Mouse (Mus musculus) heart, adult 2 months (tissue): ENCODE data around the gene Sost.

ENCODE experiments used
- CTCF ChIP-seq: fragments of 200-600 bp; IDR thresholded peaks from 2 replicates; pipeline ENCODE4 v1.8.1; 2022; ENCODE audit warnings: antibody characterized with exemption, mild to moderate bottlenecking, moderate library complexity
- POLR2A ChIP-seq: fragments of 200-500 bp; IDR thresholded peaks from 2 replicates; pipeline ENCODE4 v1.6.1; 2011; ENCODE audit warnings: mild to moderate bottlenecking, low read depth, low read length, control low read depth; ENCODE audit not compliant: insufficient read depth

DNA sequence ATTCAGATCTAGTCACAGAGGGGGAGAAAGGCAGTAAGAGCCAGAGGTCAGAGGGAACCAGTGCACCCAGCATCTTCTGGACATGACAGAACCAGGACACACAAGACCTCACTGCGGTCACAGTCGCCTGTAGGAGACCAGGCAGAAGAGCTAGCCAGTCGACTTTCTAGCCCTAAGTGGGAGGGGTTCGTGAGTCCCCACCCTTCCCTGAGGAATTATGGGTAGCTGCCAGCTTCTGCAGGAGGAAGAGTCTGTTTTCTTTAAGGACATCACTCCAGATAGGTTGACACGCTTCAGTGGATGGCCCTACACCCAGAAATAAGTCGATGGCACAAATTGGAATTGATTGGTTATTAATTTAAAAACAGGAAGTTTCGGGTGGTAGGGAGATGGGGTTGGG lies 30.4 kb downstream of the Sost start:
- no peak for TF ChIP-seq POLR2A
- no peak for TF ChIP-seq CTCF
